Mouse (Mus musculus) liver, embryonic 11.5 days (tissue): ENCODE measurements around the gene Lancl3. TPM values are rescaled to one million over a fixed set of nuclear protein-coding genes. Genes with fewer than 3 reads are reported as not detected.

Experiments
- ATAC-seq: fragments of 200-750 bp; cut with Nextera tagmentation; replicated peaks from 2 replicates; pipeline ENCODE4 v1.8.0; 2017; ENCODE audit warnings: moderate number of reproducible peaks, mild to moderate bottlenecking, moderate TSS enrichment, moderate library complexity; ENCODE audit not compliant: low FRiP score
- DNase-seq: peaks from one replicate; pipeline ENCODE4 v3.0.0-alpha.2; 2017; ENCODE audit warnings: low spot score
- H3K27ac ChIP-seq: fragments of 300-500 bp; sonication (generic); 2 replicates; pipeline ENCODE4 v1.5.1; 2014; ENCODE audit warnings: mild to moderate bottlenecking, low read depth, low read length, control low read depth
- H3K27me3 ChIP-seq: fragments of 300-500 bp; sonication (generic); replicated peaks from 2 replicates; pipeline ENCODE4 v1.6.1; 2014; ENCODE audit warnings: low read length, mixed read lengths; ENCODE audit not compliant: control insufficient read depth, insufficient read depth
- H3K36me3 ChIP-seq: fragments of 300-500 bp; sonication (generic); 2 replicates; pipeline ENCODE4 v1.6.1; 2014; ENCODE audit warnings: mild to moderate bottlenecking, low read length, moderate library complexity, mixed read lengths; ENCODE audit not compliant: control insufficient read depth, insufficient read depth
- H3K4me1 ChIP-seq: fragments of 300-500 bp; sonication (generic); replicated peaks from 2 replicates; pipeline ENCODE4 v1.6.1; 2014; ENCODE audit warnings: low read length, mixed read lengths; ENCODE audit not compliant: control insufficient read depth, insufficient read depth
- H3K4me2 ChIP-seq: fragments of 300-500 bp; sonication (generic); 2 replicates; pipeline ENCODE4 v1.6.1; 2014; ENCODE audit warnings: mild to moderate bottlenecking, control low read depth, moderate library complexity
- H3K4me3 ChIP-seq: fragments of 300-500 bp; sonication (generic); 2 replicates; pipeline ENCODE4 v1.5.1; 2014; ENCODE audit warnings: low read depth, low read length, control low read depth
- H3K9ac ChIP-seq: fragments of 300-500 bp; sonication (generic); 2 replicates; pipeline ENCODE4 v1.6.1; 2014; ENCODE audit warnings: low read depth, low read length, control low read depth
- H3K9me3 ChIP-seq: fragments of 300-500 bp; sonication (generic); 2 replicates; pipeline ENCODE4 v1.6.1; 2016; ENCODE audit warnings: low read length, inconsistent platforms, mixed read lengths; ENCODE audit not compliant: control insufficient read depth
- WGBS: fragments of 180-500 bp; shearing (Covaris S2); extraction: QIAGEN DNeasy Blood & Tissue Kit; methylation state at CpG from one replicate; pipeline ENCODE4 v1.1.7; 2014; 5-methylcytosine and 5-hydroxymethylcytosine counted together
- polyA plus RNA-seq: library from polyadenylated mRNA; unstranded; fragments of >200 nt; fragmentation: Nextera tagmentation; extraction: Ambion mirVana; gene quantifications from 2 replicates; pipeline ENCODE4 v1.2.1, GENCODE M21; 2014

Lancl3 gene
- polyA plus RNA-seq = 0.23 and 0.27 TPM in 2 replicates

DNA sequence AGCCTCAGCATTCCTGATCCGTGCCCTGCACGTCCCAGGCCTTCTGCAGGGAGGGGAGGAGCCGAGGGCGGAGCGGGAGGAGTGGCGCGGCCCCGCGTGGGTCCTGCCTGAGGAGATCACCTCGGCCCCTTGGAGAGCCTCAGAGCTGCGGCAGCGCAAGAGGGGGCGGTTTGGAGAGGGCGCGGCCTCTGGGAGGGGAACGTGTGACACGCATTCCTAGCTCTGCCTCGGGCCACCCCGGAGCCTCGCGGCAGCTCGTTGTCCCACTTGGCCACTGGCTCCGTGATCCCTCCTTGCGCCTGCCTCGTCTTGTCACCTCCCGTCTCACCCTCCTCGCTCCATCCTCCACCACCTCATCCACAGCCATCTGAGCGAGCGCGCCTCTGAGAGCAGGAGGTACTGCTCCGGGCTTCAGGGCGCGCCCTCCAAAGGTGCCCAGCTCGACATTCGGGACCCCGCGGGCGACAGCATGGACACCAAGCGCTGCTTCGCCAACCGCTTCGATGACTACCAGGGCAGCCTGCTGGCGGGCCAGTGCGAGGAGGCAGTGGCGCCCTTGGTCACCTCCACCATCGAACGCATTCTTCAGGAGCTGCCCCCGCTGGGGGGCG is at the start of gene Lancl3:
Lancl3 (plus strand) TSS at position 142 of the 611 bp plus-strand sequence.
- Histone ChIP-seq H3K9ac (peak within 1 kb of the TSS; percentile 48; the same call in 1 of the 2 replicates), H3K9me3 (no peaks in the 10 kb centered on the region), H3K4me3 (peak within 1 kb of the TSS; percentile 45), H3K27me3 (peaks cover 26% of the 10 kb centered on the region), H3K36me3 (no peaks in the 10 kb centered on the region), H3K4me1 (no peaks in the 10 kb centered on the region), H3K4me2 (peak within 1 kb of the TSS; percentile 68), H3K27ac (no peak within 1 kb of the TSS)
- 8% methylated on average over 45 of the region's 49 CpGs for WGBS
- ATAC-seq (0 out of 2 replicates have a peak, but pooled peaks have one; percentile 26), DNase-seq (peak; percentile 33)

DNA sequence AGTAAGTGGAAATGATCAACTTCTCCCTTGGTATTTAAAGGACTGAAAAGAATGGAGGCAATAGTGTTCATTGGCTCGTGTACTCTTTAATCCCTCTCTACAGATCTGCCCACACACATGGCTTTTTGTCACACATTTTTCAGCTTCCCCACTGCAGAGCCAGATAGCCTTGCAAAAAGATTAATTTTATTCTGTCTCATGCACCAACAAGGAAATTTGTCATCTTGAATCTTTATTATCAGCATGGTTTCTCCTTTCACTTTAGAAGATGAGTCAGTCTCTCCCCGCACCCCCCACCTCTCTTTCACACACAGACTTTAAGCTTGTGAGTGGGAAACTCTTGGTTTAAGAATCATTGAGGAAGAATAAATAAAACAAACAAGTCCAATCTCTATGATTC is 20.7 kb upstream of the Lancl3 start:
- H3K4me2 ChIP-seq = no peak overlapping the region
- no peaks in the 10 kb centered on the region for H3K4me1 ChIP-seq
- ATAC-seq (no peak), DNase-seq (no peak)
- no peaks in the 10 kb centered on the region for H3K36me3 ChIP-seq
- no peak overlapping the region for H3K9ac ChIP-seq
- H3K27ac ChIP-seq = no peak overlapping the region
- no peak overlapping the region for H3K4me3 ChIP-seq
- WGBS = 68% methylated on average over 2 of the region's 2 CpGs
- no peaks in the 10 kb centered on the region for H3K9me3 ChIP-seq
- no peaks in the 10 kb centered on the region for H3K27me3 ChIP-seq

DNA sequence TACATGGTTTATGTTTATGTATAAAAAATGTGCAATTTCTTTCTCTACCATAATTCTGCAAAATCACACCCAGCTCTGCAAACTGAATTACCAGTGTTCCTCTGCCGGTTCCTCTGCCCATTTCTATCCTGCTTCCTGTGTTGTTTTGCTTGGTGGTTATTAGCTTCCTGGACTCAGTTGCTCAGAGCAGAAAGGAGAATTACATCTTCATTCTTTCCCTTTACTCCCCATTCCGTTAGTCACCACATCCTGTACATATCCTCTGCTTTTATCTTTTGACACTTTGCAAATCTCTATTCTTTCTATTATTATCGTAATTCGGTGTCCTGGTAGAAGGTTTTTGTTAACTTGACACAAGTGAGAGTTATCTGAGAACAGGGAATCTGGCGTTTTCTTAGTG is 18.1 kb upstream of the Lancl3 start:
- 51% methylated on average over 5 of the region's 5 CpGs for WGBS
- Histone ChIP-seq H3K9ac (no peak overlapping the region), H3K27ac (no peak overlapping the region), H3K9me3 (no peaks in the 10 kb centered on the region), H3K27me3 (no peaks in the 10 kb centered on the region), H3K4me1 (no peaks in the 10 kb centered on the region), H3K4me2 (no peak overlapping the region), H3K36me3 (no peaks in the 10 kb centered on the region), H3K4me3 (no peak overlapping the region)
- ATAC-seq (no peak), DNase-seq (no peak)

DNA sequence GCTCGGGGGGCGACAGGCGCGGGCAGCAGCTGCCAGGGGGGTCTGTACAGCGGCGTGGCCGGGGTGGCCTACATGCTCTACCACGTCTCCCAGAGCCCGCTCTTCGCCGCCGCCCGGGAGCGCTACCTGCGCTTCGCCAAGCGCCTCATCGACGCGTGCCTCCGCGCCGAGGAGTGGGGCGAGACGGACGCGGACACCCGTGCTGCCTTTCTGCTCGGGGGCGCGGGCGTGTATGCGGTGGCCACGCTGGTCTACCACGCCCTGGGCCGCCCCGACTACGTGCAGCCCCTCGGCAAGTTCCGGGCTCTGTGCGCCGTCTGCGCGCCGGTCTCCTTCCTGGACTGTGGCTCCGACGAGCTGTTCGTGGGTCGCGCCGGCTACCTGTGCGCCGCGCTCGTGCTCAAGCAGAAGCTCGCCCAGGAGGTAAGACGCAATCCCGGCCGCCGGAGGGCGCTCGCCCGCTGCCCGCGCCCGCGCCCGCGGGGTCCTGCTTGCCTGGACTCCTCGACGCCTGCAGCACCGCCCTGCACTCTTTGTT is 747 bp downstream of the Lancl3 start:
- Histone ChIP-seq H3K36me3 (no peaks in the 10 kb centered on the region), H3K4me2 (peak overlapping the region; percentile 68), H3K4me3 (peak overlapping the region; percentile 45), H3K9ac (peak overlapping the region; percentile 48; the same call in 1 of the 2 replicates), H3K4me1 (no peaks in the 10 kb centered on the region), H3K27ac (no peak overlapping the region), H3K9me3 (no peaks in the 10 kb centered on the region), H3K27me3 (peaks cover 26% of the 10 kb centered on the region)
- ATAC-seq (peak; percentile 61; the same call in 1 of the 2 replicates), DNase-seq (peak; percentile 41)
- WGBS = 8% methylated on average over 47 of the region's 72 CpGs

DNA sequence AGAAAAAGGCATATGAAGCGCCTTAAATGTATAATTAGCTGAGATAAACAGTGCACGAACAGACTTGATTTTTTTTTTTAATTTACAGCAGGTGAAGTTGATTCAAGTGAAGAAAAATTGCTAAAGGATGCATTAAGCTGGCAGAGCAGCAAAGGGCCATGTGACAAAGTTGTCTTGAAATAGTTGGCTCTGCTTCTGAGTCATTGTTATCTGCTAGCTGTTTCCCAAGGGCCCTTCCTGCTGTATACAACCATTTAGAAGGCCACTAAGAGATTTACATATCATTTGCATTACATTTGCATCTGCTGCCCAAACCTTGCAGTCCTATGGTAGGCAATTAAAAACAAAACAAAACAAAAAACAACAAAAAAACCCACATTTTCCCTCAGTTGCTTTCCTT is 2.3 kb downstream of the Lancl3 start:
- Histone ChIP-seq H3K9me3 (no peaks in the 10 kb centered on the region), H3K27ac (no peak overlapping the region), H3K4me3 (no peak overlapping the region), H3K9ac (no peak overlapping the region), H3K4me2 (no peak overlapping the region), H3K27me3 (peaks cover 21% of the 10 kb centered on the region), H3K4me1 (no peaks in the 10 kb centered on the region), H3K36me3 (no peaks in the 10 kb centered on the region)
- DNase-seq (no peak), ATAC-seq (no peak)
- WGBS = 65% methylated on average over 2 of the region's 2 CpGs

DNA sequence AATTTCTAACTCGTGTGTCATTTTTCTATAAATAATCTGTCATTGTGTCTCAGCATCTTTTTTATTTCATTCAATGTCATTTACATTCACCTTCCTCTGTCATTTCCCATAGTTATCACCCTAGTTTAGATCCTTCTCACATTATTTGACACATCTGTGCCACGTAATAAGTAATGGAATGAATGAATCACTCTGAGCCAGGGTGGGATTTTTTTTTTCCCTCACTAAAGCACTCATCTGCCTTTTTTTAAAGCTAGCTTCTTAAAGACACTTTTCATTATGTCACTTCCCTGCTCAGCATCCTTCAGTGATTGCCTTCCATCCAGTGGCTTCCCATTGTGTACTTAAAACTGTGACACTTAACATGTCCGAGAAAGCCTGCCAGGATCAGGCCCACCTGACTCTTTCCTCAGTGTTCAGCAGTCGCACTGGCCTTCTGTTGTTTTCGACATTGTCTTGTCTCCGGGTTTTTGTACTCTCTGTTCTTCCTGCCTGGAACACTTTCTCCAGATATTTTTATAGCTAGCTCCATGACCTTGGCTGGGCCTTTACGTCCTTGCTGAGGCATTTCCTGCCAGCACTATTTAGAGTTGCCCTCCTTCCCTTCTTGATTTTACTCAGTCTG is 3.2 kb downstream of the Lancl3 start:
- H3K9ac ChIP-seq = no peak overlapping the region
- peaks cover 21% of the 10 kb centered on the region for H3K27me3 ChIP-seq
- H3K9me3 ChIP-seq = no peaks in the 10 kb centered on the region
- 71% methylated on average over 7 of the region's 7 CpGs for WGBS
- H3K27ac ChIP-seq = no peak overlapping the region
- H3K4me2 ChIP-seq = no peak overlapping the region
- H3K36me3 ChIP-seq = no peaks in the 10 kb centered on the region
- no peaks in the 10 kb centered on the region for H3K4me1 ChIP-seq
- no peak for ATAC-seq
- no peak overlapping the region for H3K4me3 ChIP-seq
- DNase-seq = no peak

DNA sequence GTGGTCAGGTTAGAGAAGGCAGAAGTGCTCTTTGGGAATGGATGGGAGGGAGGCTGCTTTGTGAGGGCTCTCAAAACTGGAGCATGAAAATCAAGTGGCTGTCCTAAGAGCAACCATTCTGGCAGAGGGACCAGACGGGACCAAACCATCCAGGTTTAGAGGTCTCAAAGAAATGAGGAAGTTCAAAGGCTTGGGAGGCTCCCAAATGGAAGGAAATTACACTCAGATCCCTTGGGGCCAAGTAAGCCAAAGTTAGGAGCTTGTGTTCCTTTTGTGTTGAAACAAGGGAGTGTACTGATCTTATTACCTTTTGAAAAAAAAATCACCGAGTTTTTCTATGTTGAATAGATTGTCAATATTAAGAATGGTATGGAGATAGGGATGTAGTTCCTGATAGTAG is 5.4 kb downstream of the Lancl3 start:
- WGBS = 75% methylated on average over 2 of the region's 2 CpGs
- ATAC-seq (no peak), DNase-seq (no peak)
- H3K4me2 ChIP-seq = no peak overlapping the region
- H3K9me3 ChIP-seq = no peaks in the 10 kb centered on the region
- no peak overlapping the region for H3K27ac ChIP-seq
- H3K36me3 ChIP-seq = no peaks in the 10 kb centered on the region
- no peak overlapping the region for H3K9ac ChIP-seq
- peaks cover 4% of the 10 kb centered on the region for H3K27me3 ChIP-seq
- no peaks in the 10 kb centered on the region for H3K4me1 ChIP-seq
- no peak overlapping the region for H3K4me3 ChIP-seq

DNA sequence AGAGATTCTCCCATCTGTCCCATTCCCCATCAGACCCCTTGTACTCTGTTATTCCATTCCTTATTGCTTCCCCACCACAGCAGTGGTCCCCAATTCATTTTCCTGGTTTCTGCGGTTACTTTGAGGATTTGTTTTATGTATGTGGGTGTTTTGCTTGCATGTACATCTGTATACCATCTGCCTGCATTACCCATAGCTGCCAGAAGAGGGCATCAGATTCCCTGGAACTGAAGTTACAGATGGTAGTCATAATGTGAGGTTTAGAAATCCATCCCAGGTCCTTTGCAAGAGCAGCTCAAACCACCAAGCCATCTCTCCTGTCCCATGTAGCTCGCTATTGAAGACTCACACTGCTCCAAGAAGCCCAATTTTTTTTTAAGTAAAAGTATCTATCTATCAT is 16.5 kb downstream of the Lancl3 start:
- Histone ChIP-seq H3K9ac (no peak overlapping the region), H3K27me3 (no peaks in the 10 kb centered on the region), H3K36me3 (no peaks in the 10 kb centered on the region), H3K4me1 (no peaks in the 10 kb centered on the region), H3K4me3 (no peak overlapping the region), H3K4me2 (no peak overlapping the region), H3K27ac (no peak overlapping the region), H3K9me3 (no peaks in the 10 kb centered on the region)
- no peak for ATAC-seq
- DNase-seq = no peak
- WGBS = 79% methylated on average over 2 of the region's 2 CpGs

DNA sequence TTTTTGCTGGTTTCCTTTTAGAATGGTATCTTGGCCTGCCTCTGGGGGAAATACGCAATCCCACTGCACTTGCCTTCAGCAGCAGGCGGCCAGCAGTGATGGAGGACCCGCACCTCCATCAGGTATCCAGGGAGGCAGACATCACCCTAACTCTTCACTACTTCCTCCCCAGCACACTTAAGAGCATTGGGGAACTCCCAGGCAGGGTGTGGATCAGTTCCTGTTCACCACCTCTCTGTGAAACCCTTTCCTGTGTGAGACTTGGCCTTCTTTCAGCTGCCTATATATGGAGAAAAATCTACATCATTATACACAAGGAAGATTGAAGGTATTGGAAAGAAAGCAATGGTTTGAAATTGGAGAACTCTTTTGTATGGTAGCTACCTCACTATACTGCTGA is 19.9 kb downstream of the Lancl3 start:
- Histone ChIP-seq H3K27me3 (no peaks in the 10 kb centered on the region), H3K4me3 (no peak overlapping the region), H3K9me3 (no peaks in the 10 kb centered on the region), H3K4me1 (no peaks in the 10 kb centered on the region), H3K9ac (no peak overlapping the region), H3K27ac (no peak overlapping the region), H3K4me2 (no peak overlapping the region), H3K36me3 (no peaks in the 10 kb centered on the region)
- no peak for ATAC-seq
- 79% methylated on average over 3 of the region's 3 CpGs for WGBS
- DNase-seq = no peak
